In genomic region chr5:66967646-66968045, GRCm38 (mm10) we compare ENCODE assay signal across 11 mouse cellular contexts.
A peak's percentile ranks its signal among the peaks of the same experiment; 100 is the strongest.
DNase-seq lines count a peak whose midpoint lies in the region; ATAC-seq lines count a peak whose summit lies in the region.
"Had no signal": no experiment of that assay in that cellular context is flagged by ENCODE, and none has a peak within 500 bp of the region (broad histone marks: within the 10 kb centered on the region; RNA-seq: fewer than 3 reads in every experiment).

No protein-coding gene starts in this region.

- H3K4me3 ChIP-seq in heart, embryonic 14.5 days (ENCODE audit: control insufficient read depth in 1 of 2, insufficient read depth in 1 of 2, low read depth in 1 of 2, low read length in 2 of 2), result peak overlapping the region; percentile 8 to 29; a peak in 3 of 4 replicates
- peak overlapping the region; percentile 54 for H3K4me3 ChIP-seq in embryonic facial prominence, embryonic 10.5 days
- H3K4me3 ChIP-seq in hindbrain, embryonic 11.5 days (ENCODE audit: low read depth, low read length), result peak overlapping the region; percentile 8; the same call in 1 of the 2 replicates
- H3K4me3 ChIP-seq in midbrain, embryonic 13.5 days (replicated peaks), result peak overlapping the region; percentile 29

- WGBS in heart, embryonic 14.5 days, result 49% methylated on average over 4 of the region's 4 CpGs
- WGBS in embryonic facial prominence, embryonic 10.5 days, result 29% methylated on average over 4 of the region's 4 CpGs
- WGBS in hindbrain, embryonic 11.5 days, result 29% methylated on average over 4 of the region's 4 CpGs
- 30% methylated on average over 4 of the region's 4 CpGs for WGBS in midbrain, embryonic 13.5 days

- H3K4me1 ChIP-seq in heart, embryonic 14.5 days (ENCODE audit: control insufficient read depth in 2 of 2, insufficient read depth in 2 of 2, low read length in 2 of 2), result peaks cover 5 to 14% of the 10 kb centered on the region in 2 experiments
- peaks cover 63% of the 10 kb centered on the region for H3K4me1 ChIP-seq in embryonic facial prominence, embryonic 10.5 days
- peaks cover 4% of the 10 kb centered on the region; the same call in 1 of the 2 replicates for H3K4me1 ChIP-seq in hindbrain, embryonic 11.5 days (replicated peaks; ENCODE audit: control insufficient read depth, insufficient read depth, low read length)
- H3K4me1 ChIP-seq in midbrain, embryonic 13.5 days (replicated peaks), result peaks cover 32% of the 10 kb centered on the region

- H3K27ac ChIP-seq in heart, embryonic 14.5 days (replicated peaks in 1 of 2; ENCODE audit: control insufficient read depth in 1 of 2, insufficient read depth in 1 of 2, low read depth in 2 of 2, low read length in 2 of 2), result peak overlapping the region; percentile 1 to 10; a peak in 2 of 4 replicates
- peak overlapping the region; percentile 89 for H3K27ac ChIP-seq in embryonic facial prominence, embryonic 10.5 days (replicated peaks)
- peak overlapping the region; percentile 82 for H3K27ac ChIP-seq in hindbrain, embryonic 11.5 days (ENCODE audit: low read depth, low read length)
- H3K27ac ChIP-seq in midbrain, embryonic 13.5 days, result peak overlapping the region; percentile 78
- H3K27ac ChIP-seq: liver, embryonic 14.5 days had no signal

- no peak for DNase-seq in heart, postnatal 4 days
- peak; percentile 57 for DNase-seq in embryonic facial prominence, embryonic 10.5 days (ENCODE audit: low spot score)
- DNase-seq in hindbrain, embryonic 11.5 days (ENCODE audit: low spot score), result no peak
- no peak for DNase-seq in right cerebral cortex, adult 2 months (ENCODE audit: low spot score in 2 of 2)
- DNase-seq in thymus, postnatal 0 days (ENCODE audit: low spot score), result no peak
- no peak for DNase-seq in right cerebral cortex, adult 18-20 months

- peak overlapping the region; percentile 64 for H3K9ac ChIP-seq in heart, embryonic 14.5 days (ENCODE audit: low read length)
- peak overlapping the region; percentile 2; the same call in 1 of the 2 replicates for H3K9ac ChIP-seq in hindbrain, embryonic 11.5 days (ENCODE audit: low read depth, low read length)
- H3K9ac ChIP-seq in midbrain, embryonic 13.5 days (replicated peaks), result peak overlapping the region; percentile 56
- H3K9ac ChIP-seq: liver, embryonic 14.5 days had no signal

- peak overlapping the region; percentile 65 for H3K4me2 ChIP-seq in heart, embryonic 14.5 days (ENCODE audit: low read length)
- H3K4me2 ChIP-seq in hindbrain, embryonic 11.5 days (replicated peaks; ENCODE audit: low read depth, low read length), result peak overlapping the region; percentile 39
- H3K4me2 ChIP-seq in midbrain, embryonic 13.5 days (replicated peaks), result peak overlapping the region; percentile 57

- no peaks in the 10 kb centered on the region; the same call in 1 of the 2 replicates for H3K27me3 ChIP-seq in heart, embryonic 14.5 days (ENCODE audit: control insufficient read depth, insufficient read depth, low read length)
- H3K27me3 ChIP-seq in embryonic facial prominence, embryonic 10.5 days (replicated peaks; ENCODE audit: low read depth, poor library complexity, severe bottlenecking), result no peaks in the 10 kb centered on the region
- H3K27me3 ChIP-seq in hindbrain, embryonic 11.5 days (ENCODE audit: control insufficient read depth, insufficient read depth, low read length), result no peaks in the 10 kb centered on the region
- H3K27me3 ChIP-seq in midbrain, embryonic 13.5 days, result no peaks in the 10 kb centered on the region

- H3K9me3 ChIP-seq in heart, embryonic 14.5 days (ENCODE audit: control insufficient read depth, low read length), result no peaks in the 10 kb centered on the region
- no peaks in the 10 kb centered on the region for H3K9me3 ChIP-seq in embryonic facial prominence, embryonic 10.5 days
- H3K9me3 ChIP-seq in hindbrain, embryonic 11.5 days (ENCODE audit: control insufficient read depth, low read length), result no peaks in the 10 kb centered on the region
- no peaks in the 10 kb centered on the region for H3K9me3 ChIP-seq in midbrain, embryonic 13.5 days

- ATAC-seq in heart, embryonic 14.5 days (ENCODE audit: insufficient number of reproducible peaks, insufficient read depth, low FRiP score, low read depth), result no peak
- ATAC-seq in hindbrain, embryonic 11.5 days (ENCODE audit: low FRiP score), result peak; percentile 55
- peak; percentile 48 for ATAC-seq in midbrain, embryonic 13.5 days
- ATAC-seq: activated CD4-positive, CD25-positive, alpha-beta regulatory T cell, adult 4 months; CD4-positive, CD25-positive, alpha-beta regulatory T cell, adult 4 months had no signal

- H3K36me3 ChIP-seq in heart, embryonic 14.5 days (ENCODE audit: control insufficient read depth, insufficient read depth, low read length), result no peaks in the 10 kb centered on the region
- H3K36me3 ChIP-seq in embryonic facial prominence, embryonic 10.5 days (replicated peaks), result 0 out of 2 replicates have a peak, but pooled peaks cover 2% of the 10 kb centered on the region
- no peaks in the 10 kb centered on the region for H3K36me3 ChIP-seq in hindbrain, embryonic 11.5 days (ENCODE audit: control insufficient read depth, insufficient read depth, low read length)
- H3K36me3 ChIP-seq in midbrain, embryonic 13.5 days, result no peaks in the 10 kb centered on the region

Comparison
In these comparisons a context has a peak if more than half of its experiments do, and no peak if none do; other contexts are left out.
1. H3K27ac ChIP-seq: peak in every context shown above with its lines; median percentile 89 in embryonic facial prominence, embryonic 10.5 days; 82 in hindbrain, embryonic 11.5 days; 78 in midbrain, embryonic 13.5 days; 6 in heart, embryonic 14.5 days.
2. H3K9ac ChIP-seq: peak in every context shown above with its lines; median percentile 64 in heart, embryonic 14.5 days; 56 in midbrain, embryonic 13.5 days; 2 in hindbrain, embryonic 11.5 days.